Mouse (Mus musculus) midbrain, embryonic 15.5 days (tissue): ENCODE measurements at regions not wholly inside any gene's neighbourhood (a gene's known extent, or its start where the extent isn't known, plus 50 kb on each side); places are given as distances from the start of the nearest gene placed in this dataset. TPM values are rescaled to one million over a fixed set of nuclear protein-coding genes. Genes with fewer than 3 reads are reported as not detected.

Source experiments
- ATAC-seq: fragments of 200-750 bp; cut with Nextera tagmentation; replicated peaks from 2 replicates; pipeline ENCODE4 v1.8.0; 2017; ENCODE audit warnings: moderate TSS enrichment
- H3K27ac ChIP-seq: fragments of 300-500 bp; sonication (generic); 2 replicates; pipeline ENCODE4 v1.5.1; 2015; ENCODE audit warnings: mild to moderate bottlenecking, inconsistent platforms
- H3K27me3 ChIP-seq: fragments of 300-500 bp; sonication (generic); replicated peaks from 2 replicates; pipeline ENCODE4 v1.6.1; 2015; ENCODE audit warnings: inconsistent platforms
- H3K36me3 ChIP-seq: fragments of 300-500 bp; sonication (generic); replicated peaks from 2 replicates; pipeline ENCODE4 v1.6.1; 2015; ENCODE audit warnings: inconsistent platforms
- H3K4me1 ChIP-seq: fragments of 300-500 bp; sonication (generic); 2 replicates; pipeline ENCODE4 v1.6.1; 2015; ENCODE audit warnings: inconsistent platforms
- H3K4me2 ChIP-seq: fragments of 300-500 bp; sonication (generic); 2 replicates; pipeline ENCODE4 v1.6.1; 2015; ENCODE audit warnings: inconsistent platforms, mild to moderate bottlenecking, moderate library complexity
- H3K4me3 ChIP-seq: fragments of 300-500 bp; sonication (generic); 2 replicates; pipeline ENCODE4 v1.5.1; 2015; ENCODE audit warnings: mild to moderate bottlenecking, inconsistent platforms
- H3K9ac ChIP-seq: fragments of 300-500 bp; sonication (generic); 2 replicates; pipeline ENCODE4 v1.6.1; 2015; ENCODE audit warnings: mild to moderate bottlenecking, inconsistent platforms
- H3K9me3 ChIP-seq: fragments of 300-500 bp; sonication (generic); 2 replicates; pipeline ENCODE4 v1.6.1; 2016; ENCODE audit warnings: inconsistent platforms
- WGBS: fragments of 180-500 bp; shearing (Covaris S2); methylation state at CpG from one replicate; pipeline ENCODE4 v1.1.7; 2015; ENCODE audit warnings: mixed read lengths; 5-methylcytosine and 5-hydroxymethylcytosine counted together
- microRNA-seq: library from miRNA; unstranded; fragments of <30 nt; microRNA quantifications from one replicate; pipeline ENCODE4, GENCODE M21; 2016

DNA sequence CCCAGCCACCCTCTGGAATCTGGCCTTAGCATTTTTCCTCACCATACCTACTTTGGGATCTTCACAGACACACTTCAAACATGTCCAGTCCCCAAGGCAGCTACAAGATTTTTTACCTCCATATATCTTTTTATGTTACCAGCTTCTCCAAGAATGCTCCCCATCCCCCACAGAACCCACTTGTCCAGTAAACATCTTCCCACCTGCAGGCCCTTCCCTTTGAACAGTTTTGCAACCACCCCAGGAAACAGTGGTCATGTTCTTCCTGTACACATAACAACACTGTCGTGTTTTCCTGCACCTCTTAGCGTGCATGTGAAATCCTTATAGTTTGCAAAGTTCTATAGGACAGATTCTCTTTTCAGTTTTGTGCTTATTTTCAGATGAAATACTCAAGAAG is 53.9 kb upstream of the Marcks start:
- Histone ChIP-seq H3K27me3 (no peaks in the 10 kb centered on the region), H3K4me3 (no peak overlapping the region), H3K9ac (no peak overlapping the region), H3K9me3 (no peaks in the 10 kb centered on the region), H3K4me2 (no peak overlapping the region), H3K4me1 (no peaks in the 10 kb centered on the region), H3K27ac (no peak overlapping the region), H3K36me3 (no peaks in the 10 kb centered on the region)
- no peak for ATAC-seq
- WGBS = 87% methylated on average over 2 of the region's 2 CpGs

DNA sequence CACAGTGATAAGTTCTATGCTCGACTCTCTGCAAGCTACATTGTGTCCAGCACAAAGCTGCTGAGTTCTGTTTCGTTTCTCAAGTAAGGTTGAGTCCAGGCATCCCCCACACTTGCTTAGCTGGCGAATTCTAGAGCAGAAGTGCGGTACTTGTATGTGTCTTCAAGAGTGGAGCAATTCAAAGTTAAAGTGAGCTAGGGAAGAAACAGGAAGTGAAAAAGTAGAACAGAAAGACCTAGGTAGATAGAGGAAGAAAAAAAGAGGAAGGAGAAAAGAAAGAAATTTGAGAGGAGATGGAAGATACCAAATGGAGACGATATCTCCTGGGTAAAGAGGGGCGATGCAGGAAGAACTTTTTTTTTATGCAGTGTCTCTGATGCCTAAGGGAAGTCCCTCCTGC is 51.4 kb upstream of the Marcks start:
- Histone ChIP-seq H3K27ac (no peak overlapping the region), H3K9me3 (no peaks in the 10 kb centered on the region), H3K36me3 (no peaks in the 10 kb centered on the region), H3K27me3 (no peaks in the 10 kb centered on the region), H3K4me1 (no peaks in the 10 kb centered on the region), H3K9ac (no peak overlapping the region), H3K4me2 (no peak overlapping the region), H3K4me3 (no peak overlapping the region)
- WGBS = 88% methylated on average over 6 of the region's 6 CpGs
- ATAC-seq = no peak

Small RNA genes lying in the stretch of these regions (microRNA-seq; reads per million reads assigned to microRNA genes)
- gene Gm24710 = not detected
